Mouse (Mus musculus) midbrain, embryonic 11.5 days (tissue): ENCODE results near the gene Ankrd7. TPM values are rescaled to one million over a fixed set of nuclear protein-coding genes. Genes with fewer than 3 reads are reported as not detected.

Experiments
- ATAC-seq: fragments of 200-750 bp; cut with Nextera tagmentation; 2 replicates; pipeline ENCODE4 v1.8.0; 2017; ENCODE audit warnings: moderate TSS enrichment, moderate library complexity; ENCODE audit not compliant: low FRiP score
- DNase-seq: peaks from one replicate; pipeline ENCODE4 v3.0.0; 2015; ENCODE audit warnings: low spot score; ENCODE audit errors: missing footprints
- H3K27ac ChIP-seq: fragments of 300-500 bp; sonication (generic); 2 replicates; pipeline ENCODE4 v1.5.1; 2014; ENCODE audit warnings: low read depth, low read length
- H3K27me3 ChIP-seq: fragments of 300-500 bp; sonication (generic); 2 replicates; pipeline ENCODE4 v1.6.1; 2014; ENCODE audit warnings: mild to moderate bottlenecking, low read length, moderate library complexity, mixed read lengths; ENCODE audit not compliant: control insufficient read depth, insufficient read depth
- H3K36me3 ChIP-seq: fragments of 300-500 bp; sonication (generic); 2 replicates; pipeline ENCODE4 v1.6.1; 2014; ENCODE audit warnings: mild to moderate bottlenecking, low read length, moderate library complexity, mixed read lengths; ENCODE audit not compliant: control insufficient read depth, insufficient read depth
- H3K4me1 ChIP-seq: fragments of 300-500 bp; sonication (generic); 2 replicates; pipeline ENCODE4 v1.6.1; 2014; ENCODE audit warnings: low read length; ENCODE audit not compliant: control insufficient read depth, insufficient read depth
- H3K4me2 ChIP-seq: fragments of 300-500 bp; sonication (generic); 2 replicates; pipeline ENCODE4 v1.6.1; 2014; ENCODE audit warnings: mild to moderate bottlenecking, moderate library complexity
- H3K4me3 ChIP-seq: fragments of 300-500 bp; sonication (generic); 2 replicates; pipeline ENCODE4 v1.5.1; 2014; ENCODE audit warnings: low read depth, low read length
- H3K9ac ChIP-seq: fragments of 300-500 bp; sonication (generic); 2 replicates; pipeline ENCODE4 v1.6.1; 2014; ENCODE audit warnings: low read length
- H3K9me3 ChIP-seq: fragments of 300-500 bp; sonication (generic); 2 replicates; pipeline ENCODE4 v1.6.1; 2016; ENCODE audit warnings: low read length; ENCODE audit not compliant: control insufficient read depth
- WGBS: fragments of 180-500 bp; shearing (Covaris S2); extraction: QIAGEN DNeasy Blood & Tissue Kit; methylation state at CpG from one replicate; pipeline ENCODE4 v1.1.7; 2014; 5-methylcytosine and 5-hydroxymethylcytosine counted together
- polyA plus RNA-seq: library from polyadenylated mRNA; unstranded; fragments of >200 nt; fragmentation: Nextera tagmentation; extraction: Ambion mirVana; gene quantifications from 2 replicates; pipeline ENCODE4 v1.2.1, GENCODE M21; 2014

The Ankrd7 gene
- polyA plus RNA-seq, 1 experiment from 2014 or later, result not detected

- H3K9me3 ChIP-seq, result no peaks in the 10 kb centered on the region
- H3K4me1 ChIP-seq, result no peaks in the 10 kb centered on the region; the same call in 1 of the 2 replicates
- DNase-seq (peak; percentile 28), ATAC-seq (no peak)
- H3K36me3 ChIP-seq, result peaks cover 16% of the 10 kb centered on the region
- H3K4me2 ChIP-seq, result no peak overlapping the region
- no peak overlapping the region for H3K27ac ChIP-seq
- H3K27me3 ChIP-seq, result no peaks in the 10 kb centered on the region
- H3K4me3 ChIP-seq, result no peak overlapping the region
- H3K9ac ChIP-seq, result no peak overlapping the region
Measured at GRCm38 (mm10) chr6:18855323-18855722, 10.8 kb upstream of the Ankrd7 start.

- Histone ChIP-seq H3K27me3 (no peaks in the 10 kb centered on the region), H3K4me2 (no peak overlapping the region), H3K4me1 (no peaks in the 10 kb centered on the region), H3K27ac (no peak overlapping the region), H3K4me3 (no peak overlapping the region), H3K9ac (no peak overlapping the region), H3K9me3 (no peaks in the 10 kb centered on the region), H3K36me3 (peaks cover 16% of the 10 kb centered on the region)
- DNase-seq (peak; percentile 54), ATAC-seq (0 out of 2 replicates have a peak, but pooled peaks have one; percentile 12)
- WGBS, result over 99% methylated on average over 3 of the region's 3 CpGs
Measured at GRCm38 (mm10) chr6:18856487-18857078, 9.5 kb upstream of the Ankrd7 start.

GRCm38 (mm10) chr6:18889030-18889429 lies 22.9 kb downstream of the Ankrd7 start:
- ATAC-seq (no peak), DNase-seq (no peak)
- H3K27me3 ChIP-seq, result no peaks in the 10 kb centered on the region
- H3K4me3 ChIP-seq, result no peak overlapping the region
- H3K9ac ChIP-seq, result no peak overlapping the region
- H3K4me1 ChIP-seq, result no peaks in the 10 kb centered on the region
- 80% methylated on average over 2 of the region's 2 CpGs for WGBS
- no peak overlapping the region for H3K27ac ChIP-seq
- no peaks in the 10 kb centered on the region for H3K9me3 ChIP-seq
- H3K4me2 ChIP-seq, result no peak overlapping the region
- H3K36me3 ChIP-seq, result no peaks in the 10 kb centered on the region

GRCm38 (mm10) chr6:18894142-18894541 lies 28.0 kb downstream of the Ankrd7 start:
- no peaks in the 10 kb centered on the region for H3K9me3 ChIP-seq
- no peak overlapping the region for H3K27ac ChIP-seq
- no peak overlapping the region for H3K9ac ChIP-seq
- H3K4me2 ChIP-seq, result no peak overlapping the region
- no peaks in the 10 kb centered on the region for H3K27me3 ChIP-seq
- H3K36me3 ChIP-seq, result no peaks in the 10 kb centered on the region
- DNase-seq (no peak), ATAC-seq (no peak)
- H3K4me1 ChIP-seq, result no peaks in the 10 kb centered on the region
- no peak overlapping the region for H3K4me3 ChIP-seq

- Histone ChIP-seq H3K4me2 (no peak overlapping the region), H3K4me3 (no peak overlapping the region), H3K36me3 (no peaks in the 10 kb centered on the region), H3K27me3 (no peaks in the 10 kb centered on the region), H3K27ac (no peak overlapping the region), H3K9ac (no peak overlapping the region), H3K9me3 (no peaks in the 10 kb centered on the region), H3K4me1 (no peaks in the 10 kb centered on the region)
- WGBS, result 87% methylated on average over 2 of the region's 2 CpGs
- DNase-seq (no peak), ATAC-seq (no peak)
Measured at GRCm38 (mm10) chr6:18907173-18907572, 41.1 kb downstream of the Ankrd7 start.

GRCm38 (mm10) chr6:18913179-18913578 lies 47.1 kb downstream of the Ankrd7 start:
- H3K36me3 ChIP-seq, result no peaks in the 10 kb centered on the region
- DNase-seq (no peak), ATAC-seq (no peak)
- no peaks in the 10 kb centered on the region for H3K9me3 ChIP-seq
- H3K27ac ChIP-seq, result no peak overlapping the region
- no peaks in the 10 kb centered on the region for H3K27me3 ChIP-seq
- no peaks in the 10 kb centered on the region for H3K4me1 ChIP-seq
- 86% methylated on average over 4 of the region's 4 CpGs for WGBS
- H3K4me3 ChIP-seq, result no peak overlapping the region
- no peak overlapping the region for H3K4me2 ChIP-seq
- no peak overlapping the region for H3K9ac ChIP-seq

GRCm38 (mm10) chr6:18916021-18916420 lies 49.9 kb downstream of the Ankrd7 start:
- Histone ChIP-seq H3K36me3 (no peaks in the 10 kb centered on the region), H3K4me3 (no peak overlapping the region), H3K4me2 (no peak overlapping the region), H3K9ac (no peak overlapping the region), H3K27ac (no peak overlapping the region), H3K9me3 (no peaks in the 10 kb centered on the region), H3K27me3 (no peaks in the 10 kb centered on the region), H3K4me1 (no peaks in the 10 kb centered on the region)
- ATAC-seq (no peak), DNase-seq (no peak)
- 89% methylated on average over 4 of the region's 4 CpGs for WGBS

GRCm38 (mm10) chr6:18916471-18916870 lies 50.4 kb downstream of the Ankrd7 start:
- H3K36me3 ChIP-seq, result no peaks in the 10 kb centered on the region
- no peak overlapping the region for H3K4me2 ChIP-seq
- 92% methylated on average over 4 of the region's 4 CpGs for WGBS
- no peaks in the 10 kb centered on the region for H3K27me3 ChIP-seq
- H3K27ac ChIP-seq, result no peak overlapping the region
- no peaks in the 10 kb centered on the region for H3K9me3 ChIP-seq
- no peaks in the 10 kb centered on the region for H3K4me1 ChIP-seq
- no peak overlapping the region for H3K9ac ChIP-seq
- H3K4me3 ChIP-seq, result no peak overlapping the region
- ATAC-seq (no peak), DNase-seq (no peak)
